Mouse (Mus musculus) hindbrain, embryonic 16.5 days (tissue): ENCODE data around the gene Mindy4. TPM values are rescaled to one million over a fixed set of nuclear protein-coding genes. Genes with fewer than 3 reads are reported as not detected.

ENCODE experiments used
- ATAC-seq: fragments of 200-750 bp; cut with Nextera tagmentation; 2 replicates; pipeline ENCODE4 v1.8.0; 2017; ENCODE audit warnings: moderate TSS enrichment, moderate library complexity
- H3K27ac ChIP-seq: fragments of 300-500 bp; sonication (generic); 2 replicates; pipeline ENCODE4 v1.5.1; 2014; ENCODE audit warnings: low read depth, mild to moderate bottlenecking, control low read depth, low read length, moderate library complexity
- H3K27me3 ChIP-seq: fragments of 300-500 bp; sonication (generic); replicated peaks from 2 replicates; pipeline ENCODE4 v1.6.1; 2014; ENCODE audit warnings: low read length; ENCODE audit not compliant: control insufficient read depth, insufficient read depth
- H3K36me3 ChIP-seq: fragments of 300-500 bp; sonication (generic); 2 replicates; pipeline ENCODE4 v1.6.1; 2014; ENCODE audit warnings: mild to moderate bottlenecking, low read length, moderate library complexity, mixed read lengths; ENCODE audit not compliant: control insufficient read depth, insufficient read depth
- H3K4me1 ChIP-seq: fragments of 300-500 bp; sonication (generic); 2 replicates; pipeline ENCODE4 v1.6.1; 2014; ENCODE audit warnings: low read depth, low read length; ENCODE audit not compliant: control insufficient read depth, insufficient read depth
- H3K4me2 ChIP-seq: fragments of 300-500 bp; sonication (generic); 2 replicates; pipeline ENCODE4 v1.6.1; 2014; ENCODE audit warnings: mild to moderate bottlenecking, low read length, control low read depth, moderate library complexity
- H3K4me3 ChIP-seq: fragments of 300-500 bp; sonication (generic); 2 replicates; pipeline ENCODE4 v1.5.1; 2014; ENCODE audit warnings: mild to moderate bottlenecking, low read length, control low read depth, moderate library complexity
- H3K9ac ChIP-seq: fragments of 300-500 bp; sonication (generic); 2 replicates; pipeline ENCODE4 v1.6.1; 2014; ENCODE audit warnings: low read depth, mild to moderate bottlenecking, control low read depth, low read length, moderate library complexity
- H3K9me3 ChIP-seq: fragments of 300-500 bp; sonication (generic); 2 replicates; pipeline ENCODE4 v1.6.1; 2014; ENCODE audit warnings: mild to moderate bottlenecking, low read length, moderate library complexity; ENCODE audit not compliant: control insufficient read depth
- WGBS: fragments of 180-500 bp; shearing (Covaris S2); extraction: QIAGEN DNeasy Blood & Tissue Kit; methylation state at CpG from one replicate; pipeline ENCODE4 v1.1.7; 2014; 5-methylcytosine and 5-hydroxymethylcytosine counted together
- polyA plus RNA-seq: library from polyadenylated mRNA; unstranded; fragments of >200 nt; fragmentation: Nextera tagmentation; extraction: Ambion mirVana; gene quantifications from 2 replicates; pipeline ENCODE4 v1.2.1, GENCODE M21; 2015

Mindy4 gene
- polyA plus RNA-seq, 1 experiment from 2014 or later = 13.0 TPM

DNA sequence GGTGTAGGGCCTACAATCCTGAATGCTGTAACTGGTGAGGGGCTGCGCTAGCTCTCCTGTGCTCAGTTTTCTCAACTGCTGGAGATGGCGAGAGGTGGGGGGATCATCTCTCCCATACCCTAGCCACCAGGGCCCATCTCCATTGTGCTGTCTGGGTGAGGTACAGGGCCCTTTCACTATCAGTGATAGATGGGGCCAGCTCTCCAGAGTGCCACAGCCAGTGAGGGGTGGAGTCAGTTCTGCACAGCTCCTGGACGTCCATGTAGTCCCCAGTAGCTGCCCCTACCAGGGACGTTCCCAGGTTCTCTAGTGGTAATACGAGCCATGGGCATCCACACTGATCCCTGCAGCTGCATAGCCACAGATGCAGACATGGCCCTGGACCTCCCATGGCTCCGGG is 118.3 kb downstream of the Mindy4 start:
- Histone ChIP-seq H3K27ac (no peak overlapping the region), H3K27me3 (no peaks in the 10 kb centered on the region), H3K9ac (no peak overlapping the region), H3K4me3 (no peak overlapping the region), H3K36me3 (no peaks in the 10 kb centered on the region), H3K4me2 (no peak overlapping the region), H3K4me1 (no peaks in the 10 kb centered on the region), H3K9me3 (no peaks in the 10 kb centered on the region)
- 76% methylated on average over 6 of the region's 6 CpGs for WGBS
- no peak for ATAC-seq

DNA sequence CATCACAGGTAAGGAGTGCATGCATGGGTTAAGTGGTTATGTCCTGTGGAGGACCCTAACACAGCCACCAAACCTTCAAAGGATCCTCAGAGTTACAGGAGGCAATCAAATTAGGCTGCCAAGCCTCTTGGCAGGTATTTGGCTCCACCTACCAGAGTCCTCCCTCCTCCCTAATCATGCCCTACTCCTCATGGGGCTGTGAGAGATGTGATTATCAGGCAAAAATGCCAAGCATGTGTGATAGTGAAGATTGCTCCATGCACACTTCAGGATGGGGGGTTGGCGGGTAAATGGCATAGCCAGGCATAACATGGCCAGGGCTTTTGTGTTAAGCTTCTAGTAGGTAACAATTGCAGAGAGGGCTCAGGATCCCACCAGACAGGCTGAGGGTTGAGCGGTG is 119.8 kb downstream of the Mindy4 start:
- Histone ChIP-seq H3K4me3 (no peak overlapping the region), H3K36me3 (no peaks in the 10 kb centered on the region), H3K9me3 (no peaks in the 10 kb centered on the region), H3K9ac (no peak overlapping the region), H3K4me1 (no peaks in the 10 kb centered on the region), H3K4me2 (no peak overlapping the region), H3K27me3 (no peaks in the 10 kb centered on the region), H3K27ac (no peak overlapping the region)
- no peak for ATAC-seq
- 94% methylated on average over 2 of the region's 2 CpGs for WGBS

DNA sequence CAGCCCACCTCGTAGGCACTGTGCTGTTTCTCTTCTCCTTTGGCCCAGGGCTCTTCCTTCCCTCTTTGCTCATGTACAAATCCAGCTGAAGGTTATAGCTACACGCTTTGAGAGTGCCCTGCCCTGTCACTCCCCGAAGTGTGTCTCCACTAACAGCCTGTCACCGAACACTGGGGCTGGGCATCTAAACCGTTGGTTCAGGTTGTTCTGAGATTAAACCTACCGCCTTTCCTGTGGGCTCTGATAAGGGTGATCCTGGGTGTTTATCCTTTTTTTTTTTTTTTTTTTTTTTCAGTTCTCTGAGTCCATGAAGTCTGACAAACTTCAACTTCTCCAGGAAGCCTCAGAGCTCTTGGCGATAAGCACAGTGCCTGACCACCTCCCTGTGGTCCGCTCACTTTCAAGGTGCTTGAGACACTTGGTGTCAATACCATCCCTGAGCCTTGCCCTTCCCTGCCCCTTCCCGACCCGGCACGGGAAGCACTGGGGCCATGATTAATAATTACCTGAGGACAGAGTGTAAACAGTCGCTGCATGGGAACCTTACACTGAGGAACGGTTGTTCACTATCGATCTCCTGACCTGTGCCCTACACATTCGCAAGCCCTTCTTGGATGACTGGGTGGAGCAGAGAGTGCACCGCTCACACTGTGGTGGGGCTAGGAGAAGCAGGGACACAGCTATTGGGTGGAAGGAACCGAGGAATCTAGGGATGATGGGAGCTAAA is 120.9 kb downstream of the Mindy4 start:
- WGBS = 90% methylated on average over 17 of the region's 17 CpGs
- Histone ChIP-seq H3K4me1 (no peaks in the 10 kb centered on the region), H3K36me3 (no peaks in the 10 kb centered on the region), H3K9me3 (no peaks in the 10 kb centered on the region), H3K4me2 (no peak overlapping the region), H3K27me3 (no peaks in the 10 kb centered on the region), H3K9ac (no peak overlapping the region), H3K4me3 (no peak overlapping the region), H3K27ac (no peak overlapping the region)
- no peak for ATAC-seq

DNA sequence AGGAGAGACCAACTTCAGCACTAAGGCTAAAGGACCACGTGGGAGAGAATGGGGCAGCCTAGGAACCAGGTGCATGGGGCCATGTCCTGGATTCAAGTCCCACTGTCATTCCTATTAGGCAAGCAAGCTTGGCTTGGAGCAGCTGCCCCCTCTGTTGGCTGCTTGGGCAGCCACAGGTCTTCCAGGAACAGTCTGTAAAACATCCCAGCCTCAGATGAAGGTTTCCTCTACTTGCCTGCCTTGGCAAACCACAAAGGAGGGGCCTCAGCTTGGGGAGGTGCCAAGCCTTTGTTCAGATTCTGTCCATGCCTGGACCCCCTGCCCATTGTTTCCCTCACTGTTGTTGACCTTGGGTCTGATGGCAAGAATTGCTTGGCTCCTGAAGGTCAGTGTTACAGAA is 121.6 kb downstream of the Mindy4 start:
- H3K27ac ChIP-seq = no peak overlapping the region
- H3K36me3 ChIP-seq = no peaks in the 10 kb centered on the region
- ATAC-seq = no peak
- no peaks in the 10 kb centered on the region for H3K27me3 ChIP-seq
- H3K9ac ChIP-seq = no peak overlapping the region
- H3K9me3 ChIP-seq = no peaks in the 10 kb centered on the region
- no peaks in the 10 kb centered on the region for H3K4me1 ChIP-seq
- WGBS = 86% methylated on average over 1 of the region's 1 CpGs
- no peak overlapping the region for H3K4me2 ChIP-seq
- no peak overlapping the region for H3K4me3 ChIP-seq

DNA sequence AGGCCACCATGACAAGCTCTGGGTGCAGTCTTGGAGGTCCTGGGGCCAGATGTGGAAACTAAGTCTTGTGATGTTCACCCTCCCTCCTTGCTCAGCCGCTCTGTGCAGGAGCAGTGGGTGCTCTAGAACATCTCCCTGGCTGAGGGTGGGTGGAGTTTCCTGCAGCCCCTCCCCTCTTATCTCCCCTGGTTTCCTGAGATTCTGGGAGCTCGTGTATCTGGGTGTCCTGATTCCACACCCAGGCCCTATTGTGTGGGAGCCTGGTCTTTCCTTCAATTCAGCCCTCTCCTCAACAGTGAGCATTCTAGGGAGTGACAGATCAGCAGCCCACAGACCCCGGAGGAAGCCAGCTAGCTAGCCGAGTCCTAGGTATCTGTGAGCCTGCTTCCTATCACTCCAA is 123.1 kb downstream of the Mindy4 start:
- H3K4me3 ChIP-seq = no peak overlapping the region
- no peak for ATAC-seq
- H3K27ac ChIP-seq = no peak overlapping the region
- H3K27me3 ChIP-seq = no peaks in the 10 kb centered on the region
- no peaks in the 10 kb centered on the region for H3K9me3 ChIP-seq
- H3K4me1 ChIP-seq = no peaks in the 10 kb centered on the region
- no peak overlapping the region for H3K9ac ChIP-seq
- no peak overlapping the region for H3K4me2 ChIP-seq
- H3K36me3 ChIP-seq = no peaks in the 10 kb centered on the region
- 84% methylated on average over 4 of the region's 4 CpGs for WGBS

DNA sequence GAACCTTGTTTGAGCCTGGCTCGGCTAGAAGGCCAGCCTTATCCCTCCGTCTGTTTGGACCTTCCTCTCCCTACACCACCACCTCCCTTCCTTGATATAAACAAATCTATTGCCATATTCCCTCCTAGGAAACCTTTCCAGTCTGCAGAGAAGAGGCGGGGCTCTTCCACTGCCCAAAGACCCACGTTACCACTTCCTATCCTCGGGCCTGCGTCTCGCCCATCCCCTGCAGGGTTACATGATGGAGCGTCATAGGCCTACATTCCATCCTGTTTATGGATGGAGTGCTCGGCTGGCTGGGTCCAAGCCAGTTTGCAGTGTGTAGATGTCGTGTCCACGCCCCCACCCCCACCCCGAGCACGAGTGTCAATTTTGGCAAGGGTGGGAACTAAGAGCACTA is 124.1 kb downstream of the Mindy4 start:
- H3K36me3 ChIP-seq = no peaks in the 10 kb centered on the region
- no peak overlapping the region for H3K9ac ChIP-seq
- WGBS = 91% methylated on average over 13 of the region's 13 CpGs

DNA sequence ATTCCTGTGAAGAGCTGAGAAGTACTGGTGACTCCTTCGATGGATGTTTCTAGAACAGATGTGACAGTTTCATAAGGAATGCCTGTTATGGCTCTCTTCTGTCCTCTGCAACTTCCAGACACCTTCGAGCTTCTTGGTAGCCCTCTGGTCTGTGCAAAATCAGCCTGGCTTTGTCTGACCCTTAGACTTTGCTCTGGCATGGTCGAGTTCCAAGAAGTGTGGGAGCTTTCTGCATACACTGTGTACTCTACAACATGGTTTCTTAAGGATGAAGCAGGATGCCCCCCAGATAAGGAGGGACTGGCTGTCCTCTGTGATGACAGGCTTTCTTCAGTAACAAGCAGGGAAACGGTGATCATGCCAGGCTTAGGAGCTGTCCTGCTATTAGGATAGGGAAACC is 125.0 kb downstream of the Mindy4 start:
- Histone ChIP-seq H3K27ac (no peak overlapping the region), H3K9ac (no peak overlapping the region), H3K27me3 (no peaks in the 10 kb centered on the region), H3K4me1 (peaks cover 11% of the 10 kb centered on the region), H3K9me3 (no peaks in the 10 kb centered on the region), H3K4me3 (no peak overlapping the region), H3K4me2 (no peak overlapping the region), H3K36me3 (no peaks in the 10 kb centered on the region)
- 80% methylated on average over 4 of the region's 4 CpGs for WGBS
- ATAC-seq = no peak

More for the DNA sequence above, 124.1 kb downstream of the Mindy4 start:
- no peak overlapping the region for H3K4me3 ChIP-seq
- H3K9me3 ChIP-seq = no peaks in the 10 kb centered on the region
- H3K27ac ChIP-seq = no peak overlapping the region
- H3K27me3 ChIP-seq = no peaks in the 10 kb centered on the region
- H3K4me2 ChIP-seq = no peak overlapping the region
- peaks cover 6% of the 10 kb centered on the region for H3K4me1 ChIP-seq
- ATAC-seq = no peak

DNA sequence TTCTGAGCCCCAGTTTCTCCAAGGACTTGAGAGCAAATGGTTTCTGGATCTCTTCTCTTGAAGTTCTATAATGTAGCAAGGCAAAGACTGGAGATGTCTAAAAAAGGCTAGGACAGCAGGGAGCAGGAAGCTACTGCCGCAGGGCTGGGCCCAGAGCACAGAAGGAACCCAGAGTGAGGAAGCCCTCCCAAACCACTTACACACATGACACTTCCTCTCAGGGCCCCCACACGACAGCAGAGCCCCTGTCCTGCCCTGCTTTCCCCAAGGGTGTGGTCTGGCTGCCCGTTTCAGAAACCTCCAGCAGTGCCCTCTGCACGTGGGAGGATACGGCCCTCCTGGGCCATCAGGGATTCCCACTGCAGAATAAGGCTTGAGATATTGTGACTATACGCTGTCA is 128.1 kb downstream of the Mindy4 start:
- H3K4me1 ChIP-seq = peaks cover 13% of the 10 kb centered on the region
- WGBS = 68% methylated on average over 6 of the region's 6 CpGs
- H3K9me3 ChIP-seq = no peaks in the 10 kb centered on the region

DNA sequence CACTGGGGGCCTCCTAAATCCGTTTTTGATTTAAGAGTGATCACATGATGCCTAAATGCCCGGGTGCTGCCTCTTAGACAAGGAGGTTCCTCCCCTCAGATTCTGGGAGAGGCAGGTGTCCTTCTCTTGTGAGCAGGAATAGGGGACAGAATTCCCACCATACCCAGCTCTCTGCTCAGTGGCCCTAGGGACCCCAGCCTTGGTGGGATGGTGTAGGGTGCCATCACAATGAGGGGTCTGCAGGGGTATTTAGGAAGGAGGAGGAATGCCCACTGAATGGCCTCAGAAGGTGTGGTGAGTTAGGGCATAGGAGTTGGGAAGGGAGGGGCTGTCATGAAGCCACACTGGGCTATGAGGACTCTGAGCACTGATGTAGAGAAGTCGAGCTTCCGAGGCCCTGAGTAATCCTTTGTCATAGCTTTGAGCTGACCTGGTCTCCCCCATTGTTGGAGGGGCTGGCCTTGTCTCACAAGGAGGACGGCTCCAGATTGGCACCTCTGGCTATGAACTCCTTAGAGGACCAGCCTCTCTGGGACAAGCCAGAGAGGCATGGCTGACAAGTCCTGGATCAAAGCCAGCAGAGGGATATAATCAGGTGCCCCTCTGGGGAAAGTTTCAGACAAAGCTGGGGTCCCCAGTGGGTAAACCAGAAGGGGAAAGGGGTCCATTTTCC is 129.1 kb downstream of the Mindy4 start:
- Histone ChIP-seq H3K9me3 (no peaks in the 10 kb centered on the region), H3K4me3 (no peak overlapping the region), H3K27ac (peak overlapping the region; percentile 3), H3K4me1 (peaks cover 13% of the 10 kb centered on the region), H3K9ac (no peak overlapping the region), H3K27me3 (no peaks in the 10 kb centered on the region), H3K4me2 (no peak overlapping the region), H3K36me3 (no peaks in the 10 kb centered on the region)
- ATAC-seq = peak; percentile 55
- WGBS = 43% methylated on average over 5 of the region's 5 CpGs

More for the DNA sequence above, 128.1 kb downstream of the Mindy4 start:
- H3K4me3 ChIP-seq = no peak overlapping the region
- H3K9ac ChIP-seq = no peak overlapping the region
- no peak overlapping the region for H3K27ac ChIP-seq
- H3K27me3 ChIP-seq = no peaks in the 10 kb centered on the region
- no peak for ATAC-seq
- H3K4me2 ChIP-seq = no peak overlapping the region
- no peaks in the 10 kb centered on the region for H3K36me3 ChIP-seq
